Mouse (Mus musculus): ENCODE measurements at regions not wholly inside any gene's neighbourhood (a gene's known extent, or its start where the extent isn't known, plus 50 kb on each side); places are given as distances from the start of the nearest gene placed in this dataset.

DNA sequence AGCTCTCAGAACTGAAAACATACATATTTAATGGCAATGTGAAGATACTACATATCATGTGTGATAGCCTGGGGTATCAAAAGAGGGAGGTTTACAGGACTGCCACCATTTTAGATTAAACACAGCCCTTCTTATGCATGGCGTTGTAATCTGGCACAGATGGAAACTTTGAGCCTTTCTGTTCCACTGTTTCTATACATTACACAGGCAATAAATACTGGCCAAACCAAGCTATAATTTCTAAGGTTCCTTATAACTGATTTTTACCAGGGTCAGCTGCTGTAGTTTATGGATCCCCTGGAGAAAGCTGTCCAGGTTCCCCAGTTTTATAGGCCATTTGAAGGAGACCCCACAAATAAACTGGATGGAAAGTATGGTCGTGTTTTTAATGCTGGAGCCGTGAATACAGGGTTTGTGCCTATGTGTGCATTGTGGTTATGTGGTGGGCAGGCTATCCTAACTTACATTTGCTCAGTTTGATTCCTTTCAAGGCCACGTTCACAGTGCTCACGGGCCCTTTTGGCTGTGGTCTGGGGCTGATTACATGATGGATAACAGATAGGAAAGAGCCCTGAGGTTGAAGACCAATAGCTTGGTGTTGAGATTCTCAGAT lies 341.7 kb downstream of the Cmpk2 start:
- WGBS: 90% methylated on average over 5 of the region's 5 CpGs
- DNase-seq (ENCODE audit: low spot score): no peak

DNA sequence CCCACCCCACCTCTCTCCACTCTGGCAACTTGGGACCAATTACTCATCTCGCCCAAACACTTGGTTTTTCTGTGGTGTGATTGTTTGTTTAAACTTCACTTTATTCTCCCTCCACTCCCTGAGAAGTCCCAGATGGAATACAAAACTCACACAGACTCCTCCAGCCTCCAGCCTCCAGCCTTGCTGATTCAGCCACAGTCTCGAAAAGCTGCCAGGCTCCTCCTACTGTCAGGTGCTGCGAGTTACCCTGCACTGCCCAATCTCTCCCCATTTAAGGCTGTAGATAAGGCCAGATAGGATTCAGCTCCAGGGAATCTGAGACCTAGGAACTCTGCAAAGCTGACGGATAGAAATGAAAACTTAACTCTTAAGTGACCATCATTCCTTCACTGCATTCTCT lies 340.7 kb downstream of the Cmpk2 start:
- no peak for DNase-seq (ENCODE audit: low spot score)
- WGBS: 6% methylated on average over 4 of the region's 4 CpGs

More for the DNA sequence above, 341.7 kb downstream of the Cmpk2 start:
- no peak overlapping the region for H3K4me3 ChIP-seq (ENCODE audit: low read depth, low read length)
- H3K36me3 ChIP-seq (ENCODE audit: control insufficient read depth, insufficient read depth, low read length): no peaks in the 10 kb centered on the region
- ATAC-seq (replicated peaks; ENCODE audit: low FRiP score): no peak
- no peak overlapping the region for H3K4me2 ChIP-seq (ENCODE audit: low read depth, low read length, severe bottlenecking)
- H3K9me3 ChIP-seq (ENCODE audit: control insufficient read depth, low read length): no peaks in the 10 kb centered on the region
- no peaks in the 10 kb centered on the region; the same call in 1 of the 2 replicates for H3K4me1 ChIP-seq (replicated peaks; ENCODE audit: control insufficient read depth, insufficient read depth, low read length)
- no peak overlapping the region for H3K27ac ChIP-seq (ENCODE audit: low read depth, low read length)
- no peak overlapping the region for H3K9ac ChIP-seq (ENCODE audit: low read length)
- no peaks in the 10 kb centered on the region for H3K27me3 ChIP-seq (ENCODE audit: control insufficient read depth, insufficient read depth, low read length)

DNA sequence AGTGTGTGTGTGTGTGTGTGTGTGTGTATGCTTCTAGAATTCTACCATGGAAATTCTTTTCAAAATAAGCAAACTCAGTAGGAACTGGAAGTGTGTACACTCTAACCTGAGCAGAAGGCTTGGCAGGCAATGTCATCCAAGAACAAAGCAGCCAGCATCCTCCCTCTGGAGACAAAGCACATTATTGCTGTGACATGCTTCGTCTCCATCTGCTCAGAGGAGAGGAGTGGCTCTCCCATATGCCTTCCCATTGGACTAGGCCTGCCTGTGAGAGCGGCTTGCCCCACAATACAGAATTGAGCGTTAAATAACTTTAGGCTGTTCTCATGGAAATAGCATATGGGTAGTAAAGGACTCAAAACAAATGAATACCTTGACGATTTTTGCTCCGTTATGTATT lies 333.5 kb downstream of the Cmpk2 start:
- Histone ChIP-seq H3K9ac (ENCODE audit: low read length) (no peak overlapping the region), H3K27ac (ENCODE audit: low read depth, low read length) (no peak overlapping the region), H3K27me3 (ENCODE audit: control insufficient read depth, insufficient read depth, low read length) (no peaks in the 10 kb centered on the region), H3K4me1 (replicated peaks; ENCODE audit: control insufficient read depth, insufficient read depth, low read length) (no peaks in the 10 kb centered on the region), H3K4me2 (ENCODE audit: low read depth, low read length, severe bottlenecking) (no peak overlapping the region), H3K4me3 (ENCODE audit: low read depth, low read length) (no peak overlapping the region), H3K9me3 (ENCODE audit: control insufficient read depth, low read length) (no peaks in the 10 kb centered on the region), H3K36me3 (ENCODE audit: control insufficient read depth, insufficient read depth, low read length) (no peaks in the 10 kb centered on the region)
- WGBS: 74% methylated on average over 5 of the region's 5 CpGs
- ATAC-seq (replicated peaks; ENCODE audit: low FRiP score) (0 out of 2 replicates have a peak, but pooled peaks have one; percentile 27), DNase-seq (ENCODE audit: low spot score) (no peak)

More for the DNA sequence above, 340.7 kb downstream of the Cmpk2 start:
- Histone ChIP-seq H3K4me3 (ENCODE audit: low read depth, low read length) (no peak overlapping the region), H3K9me3 (ENCODE audit: control insufficient read depth, low read length) (no peaks in the 10 kb centered on the region), H3K36me3 (ENCODE audit: control insufficient read depth, insufficient read depth, low read length) (no peaks in the 10 kb centered on the region), H3K4me2 (ENCODE audit: low read depth, low read length, severe bottlenecking) (no peak overlapping the region), H3K27ac (ENCODE audit: low read depth, low read length) (no peak overlapping the region), H3K9ac (ENCODE audit: low read length) (no peak overlapping the region), H3K27me3 (ENCODE audit: control insufficient read depth, insufficient read depth, low read length) (no peaks in the 10 kb centered on the region), H3K4me1 (replicated peaks; ENCODE audit: control insufficient read depth, insufficient read depth, low read length) (no peaks in the 10 kb centered on the region; the same call in 1 of the 2 replicates)
- no peak for ATAC-seq (replicated peaks; ENCODE audit: low FRiP score)

DNA sequence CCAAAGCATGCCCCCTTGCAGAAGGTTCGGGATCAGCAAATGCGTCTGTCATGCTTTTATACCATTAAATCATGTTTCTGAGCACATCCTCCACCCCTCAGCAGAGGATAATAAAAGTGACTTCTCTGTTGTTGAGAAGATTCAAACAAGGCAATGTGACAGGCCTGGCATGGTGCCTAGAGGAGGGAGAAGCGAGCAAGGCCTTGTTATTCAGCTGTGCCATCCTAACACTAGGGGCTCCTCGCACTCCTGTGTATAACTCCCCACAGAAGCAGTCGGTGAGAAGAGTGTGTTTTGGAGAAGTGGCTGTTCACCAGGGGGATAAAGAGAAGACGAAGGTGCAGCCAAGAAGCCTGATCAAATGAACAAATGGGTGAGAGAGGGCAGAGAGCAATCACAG lies 330.3 kb downstream of the Cmpk2 start:
- ATAC-seq (replicated peaks; ENCODE audit: low FRiP score) (no peak), DNase-seq (ENCODE audit: low spot score) (no peak)
- 91% methylated on average over 6 of the region's 6 CpGs for WGBS
- Histone ChIP-seq H3K4me1 (replicated peaks; ENCODE audit: control insufficient read depth, insufficient read depth, low read length) (no peaks in the 10 kb centered on the region), H3K4me3 (ENCODE audit: low read depth, low read length) (no peak overlapping the region), H3K9me3 (ENCODE audit: control insufficient read depth, low read length) (no peaks in the 10 kb centered on the region), H3K4me2 (ENCODE audit: low read depth, low read length, severe bottlenecking) (no peak overlapping the region), H3K36me3 (ENCODE audit: control insufficient read depth, insufficient read depth, low read length) (no peaks in the 10 kb centered on the region), H3K27me3 (ENCODE audit: control insufficient read depth, insufficient read depth, low read length) (no peaks in the 10 kb centered on the region), H3K9ac (ENCODE audit: low read length) (no peak overlapping the region), H3K27ac (ENCODE audit: low read depth, low read length) (no peak overlapping the region)

DNA sequence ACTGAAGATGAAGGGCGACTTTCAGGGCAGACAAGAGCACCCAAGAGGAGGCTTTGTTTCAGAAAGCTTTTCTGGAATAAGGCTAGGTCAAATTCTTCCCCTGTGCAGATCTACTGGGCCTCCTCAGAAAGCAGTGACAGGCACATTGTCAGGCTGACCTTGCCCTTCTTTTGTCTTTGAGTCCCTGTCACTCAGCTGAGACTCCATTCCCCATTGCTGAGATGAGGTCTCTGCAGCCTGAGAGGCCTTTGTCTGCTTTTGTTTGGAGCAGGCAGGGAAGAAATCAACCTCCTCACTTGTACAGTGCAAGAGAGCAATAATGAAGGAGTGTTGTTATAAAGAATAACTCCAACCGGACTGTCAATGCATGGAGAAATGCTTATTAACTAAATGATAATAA lies 327.4 kb downstream of the Cmpk2 start:
- DNase-seq (ENCODE audit: low spot score): no peak
- no peak for ATAC-seq (replicated peaks; ENCODE audit: low FRiP score)

DNA sequence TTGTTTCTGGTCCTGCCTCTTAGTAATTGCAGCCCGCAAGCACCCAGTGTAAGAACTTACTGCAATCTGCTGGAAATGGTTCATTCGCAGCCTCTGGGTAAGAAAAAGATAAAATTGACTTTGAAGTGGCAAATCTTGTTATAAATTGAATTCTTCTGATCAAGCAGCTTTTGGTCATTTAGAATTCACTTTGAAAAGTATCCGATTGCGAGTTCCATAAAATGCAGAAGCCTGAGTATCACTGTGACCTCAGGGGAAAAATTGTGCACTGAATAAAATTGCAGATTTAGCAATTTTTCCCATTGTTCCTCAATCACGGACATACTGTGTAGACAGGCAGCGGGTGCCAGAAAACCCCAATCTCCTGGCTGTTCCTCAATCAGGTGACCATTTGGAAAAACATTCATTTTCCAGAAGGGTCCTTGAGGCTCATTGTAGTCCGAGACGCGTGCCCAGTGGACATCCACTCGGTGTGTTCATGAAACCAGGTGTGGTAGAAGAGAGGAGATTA lies 320.4 kb downstream of the Cmpk2 start:
- WGBS: 92% methylated on average over 10 of the region's 10 CpGs
- Histone ChIP-seq H3K4me1 (replicated peaks; ENCODE audit: control insufficient read depth, insufficient read depth, low read length) (no peaks in the 10 kb centered on the region), H3K27me3 (ENCODE audit: control insufficient read depth, insufficient read depth, low read length) (no peaks in the 10 kb centered on the region), H3K4me2 (ENCODE audit: low read depth, low read length, severe bottlenecking) (no peak overlapping the region), H3K36me3 (ENCODE audit: control insufficient read depth, insufficient read depth, low read length) (no peaks in the 10 kb centered on the region), H3K9ac (ENCODE audit: low read length) (no peak overlapping the region), H3K27ac (ENCODE audit: low read depth, low read length) (no peak overlapping the region), H3K4me3 (ENCODE audit: low read depth, low read length) (no peak overlapping the region), H3K9me3 (ENCODE audit: control insufficient read depth, low read length) (no peaks in the 10 kb centered on the region)
- ATAC-seq (replicated peaks; ENCODE audit: low FRiP score): no peak
- no peak for DNase-seq (ENCODE audit: low spot score)

More for the DNA sequence above, 327.4 kb downstream of the Cmpk2 start:
- Histone ChIP-seq H3K4me3 (ENCODE audit: low read depth, low read length) (no peak overlapping the region), H3K9ac (ENCODE audit: low read length) (no peak overlapping the region), H3K4me1 (replicated peaks; ENCODE audit: control insufficient read depth, insufficient read depth, low read length) (no peaks in the 10 kb centered on the region), H3K9me3 (ENCODE audit: control insufficient read depth, low read length) (no peaks in the 10 kb centered on the region), H3K27me3 (ENCODE audit: control insufficient read depth, insufficient read depth, low read length) (no peaks in the 10 kb centered on the region), H3K4me2 (ENCODE audit: low read depth, low read length, severe bottlenecking) (no peak overlapping the region), H3K36me3 (ENCODE audit: control insufficient read depth, insufficient read depth, low read length) (no peaks in the 10 kb centered on the region), H3K27ac (ENCODE audit: low read depth, low read length) (no peak overlapping the region)
- WGBS: 37% methylated on average over 2 of the region's 2 CpGs

DNA sequence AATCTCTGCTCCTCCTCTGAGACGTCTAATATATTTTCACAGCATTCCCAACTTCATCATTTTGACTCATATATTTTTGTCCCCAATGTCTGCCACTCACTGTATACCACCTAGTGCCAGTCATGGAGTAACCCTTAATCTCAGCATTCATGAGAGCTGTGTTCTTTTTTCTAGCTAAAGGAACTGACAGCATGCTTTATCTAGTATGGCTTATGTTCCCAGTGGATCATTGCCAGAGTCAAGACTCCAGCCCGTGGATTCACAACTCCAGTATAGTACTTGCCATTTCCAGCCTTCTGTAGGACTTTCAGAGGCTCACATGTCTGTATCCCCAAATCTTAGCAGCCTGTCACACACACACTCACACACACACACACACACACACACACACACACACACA lies 316.5 kb downstream of the Cmpk2 start:
- DNase-seq (ENCODE audit: low spot score) (no peak), ATAC-seq (replicated peaks; ENCODE audit: low FRiP score) (no peak)
- Histone ChIP-seq H3K36me3 (ENCODE audit: control insufficient read depth, insufficient read depth, low read length) (no peaks in the 10 kb centered on the region), H3K27me3 (ENCODE audit: control insufficient read depth, insufficient read depth, low read length) (no peaks in the 10 kb centered on the region), H3K4me3 (ENCODE audit: low read depth, low read length) (no peak overlapping the region), H3K4me2 (ENCODE audit: low read depth, low read length, severe bottlenecking) (no peak overlapping the region), H3K4me1 (replicated peaks; ENCODE audit: control insufficient read depth, insufficient read depth, low read length) (no peaks in the 10 kb centered on the region), H3K9ac (ENCODE audit: low read length) (no peak overlapping the region), H3K27ac (ENCODE audit: low read depth, low read length) (no peak overlapping the region), H3K9me3 (ENCODE audit: control insufficient read depth, low read length) (no peaks in the 10 kb centered on the region)
- 89% methylated on average over 2 of the region's 2 CpGs for WGBS

DNA sequence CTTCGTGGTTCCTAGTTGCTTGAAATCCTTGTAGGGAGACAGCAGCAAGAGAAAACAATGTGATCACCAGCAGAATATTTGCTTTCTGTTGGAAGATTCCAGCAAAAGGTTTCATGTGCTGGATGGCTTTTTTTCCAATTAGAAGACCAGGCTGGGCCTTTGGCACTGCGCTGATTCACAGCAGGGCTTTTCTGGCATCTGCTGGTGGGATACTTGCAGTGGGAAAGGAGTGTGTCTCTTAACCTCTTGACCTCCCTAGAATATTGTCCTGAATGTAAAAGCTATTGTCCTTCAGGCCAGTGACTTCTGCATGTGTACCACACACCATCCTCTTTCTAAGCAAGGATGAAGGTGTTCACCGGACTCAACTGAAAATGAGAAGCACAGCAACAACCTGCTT lies 315.4 kb downstream of the Cmpk2 start:
- H3K36me3 ChIP-seq (ENCODE audit: control insufficient read depth, insufficient read depth, low read length): no peaks in the 10 kb centered on the region
- no peak for ATAC-seq (replicated peaks; ENCODE audit: low FRiP score)
- WGBS: 89% methylated on average over 3 of the region's 3 CpGs
- H3K4me2 ChIP-seq (ENCODE audit: low read depth, low read length, severe bottlenecking): no peak overlapping the region
- no peak overlapping the region for H3K9ac ChIP-seq (ENCODE audit: low read length)
- DNase-seq (ENCODE audit: low spot score): no peak
- H3K9me3 ChIP-seq (ENCODE audit: control insufficient read depth, low read length): no peaks in the 10 kb centered on the region
- H3K27ac ChIP-seq (ENCODE audit: low read depth, low read length): no peak overlapping the region
- no peak overlapping the region for H3K4me3 ChIP-seq (ENCODE audit: low read depth, low read length)
- H3K4me1 ChIP-seq (replicated peaks; ENCODE audit: control insufficient read depth, insufficient read depth, low read length): no peaks in the 10 kb centered on the region
- no peaks in the 10 kb centered on the region for H3K27me3 ChIP-seq (ENCODE audit: control insufficient read depth, insufficient read depth, low read length)

DNA sequence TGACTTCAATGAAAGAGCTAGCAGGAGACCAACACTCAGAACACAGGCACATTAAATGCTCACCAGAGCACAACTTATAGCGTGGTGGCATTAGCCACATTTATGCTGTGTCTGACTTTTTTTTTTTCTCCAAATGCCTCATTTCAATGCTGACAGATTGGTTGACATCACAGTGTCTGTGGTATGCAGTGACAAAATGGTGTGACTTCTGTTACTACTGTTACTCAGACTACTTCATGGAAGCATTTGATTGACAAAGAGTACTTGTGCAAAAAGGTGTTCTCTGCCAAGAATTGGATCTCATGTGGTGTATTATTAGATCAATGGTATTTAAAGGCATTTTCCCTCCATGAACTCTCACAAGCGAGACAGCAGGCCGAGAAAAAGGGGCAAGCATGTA lies 314.8 kb downstream of the Cmpk2 start:
- ATAC-seq (replicated peaks; ENCODE audit: low FRiP score) (no peak), DNase-seq (ENCODE audit: low spot score) (no peak)
- Histone ChIP-seq H3K9ac (ENCODE audit: low read length) (no peak overlapping the region), H3K9me3 (ENCODE audit: control insufficient read depth, low read length) (no peaks in the 10 kb centered on the region), H3K27ac (ENCODE audit: low read depth, low read length) (no peak overlapping the region), H3K4me3 (ENCODE audit: low read depth, low read length) (no peak overlapping the region), H3K4me1 (replicated peaks; ENCODE audit: control insufficient read depth, insufficient read depth, low read length) (no peaks in the 10 kb centered on the region), H3K27me3 (ENCODE audit: control insufficient read depth, insufficient read depth, low read length) (no peaks in the 10 kb centered on the region), H3K4me2 (ENCODE audit: low read depth, low read length, severe bottlenecking) (no peak overlapping the region), H3K36me3 (ENCODE audit: control insufficient read depth, insufficient read depth, low read length) (no peaks in the 10 kb centered on the region)
- 84% methylated on average over 3 of the region's 3 CpGs for WGBS

Data from forebrain, embryonic 11.5 days (tissue).